Mouse (Mus musculus): ENCODE measurements at regions not wholly inside any gene's neighbourhood (a gene's known extent, or its start where the extent isn't known, plus 50 kb on each side); places are given as distances from the start of the nearest gene placed in this dataset.

- Histone ChIP-seq H3K4me1 (no peaks in the 10 kb centered on the region), H3K4me3 (no peak overlapping the region), H3K36me3 (replicated peaks) (no peaks in the 10 kb centered on the region), H3K9me3 (no peaks in the 10 kb centered on the region), H3K9ac (no peak overlapping the region), H3K27me3 (replicated peaks) (no peaks in the 10 kb centered on the region), H3K27ac (no peak overlapping the region), H3K4me2 (no peak overlapping the region)
- 71% methylated on average over 5 of the region's 5 CpGs for whole genome bisulfite sequencing
- ATAC-seq (replicated peaks) = no peak
These were observed 1240.4 kb upstream of the A1bg start for GRCm38 (mm10) chr15:62163203-62163602.

- ATAC-seq (replicated peaks) = no peak
- Histone ChIP-seq H3K4me3 (no peak overlapping the region), H3K36me3 (replicated peaks) (no peaks in the 10 kb centered on the region), H3K4me2 (no peak overlapping the region), H3K27me3 (replicated peaks) (no peaks in the 10 kb centered on the region), H3K9ac (no peak overlapping the region), H3K4me1 (no peaks in the 10 kb centered on the region), H3K27ac (no peak overlapping the region), H3K9me3 (no peaks in the 10 kb centered on the region)
- WGBS = 77% methylated on average over 4 of the region's 4 CpGs
These were observed 1239.9 kb upstream of the A1bg start for GRCm38 (mm10) chr15:62162648-62163194.

GRCm38 (mm10) chr15:62161975-62162647 is 1239.3 kb upstream of the A1bg start:
- no peaks in the 10 kb centered on the region for H3K36me3 ChIP-seq (replicated peaks)
- 70% methylated on average over 8 of the region's 8 CpGs for WGBS
- no peak overlapping the region for H3K4me2 ChIP-seq
- H3K9me3 ChIP-seq = no peaks in the 10 kb centered on the region
- H3K4me3 ChIP-seq = no peak overlapping the region
- no peak for ATAC-seq (replicated peaks)
- H3K27me3 ChIP-seq (replicated peaks) = no peaks in the 10 kb centered on the region
- no peak overlapping the region for H3K9ac ChIP-seq
- no peak overlapping the region for H3K27ac ChIP-seq
- no peaks in the 10 kb centered on the region for H3K4me1 ChIP-seq

GRCm38 (mm10) chr15:62161061-62161460 is 1238.2 kb upstream of the A1bg start:
- Histone ChIP-seq H3K4me3 (no peak overlapping the region), H3K36me3 (replicated peaks) (no peaks in the 10 kb centered on the region), H3K27me3 (replicated peaks) (no peaks in the 10 kb centered on the region), H3K4me1 (no peaks in the 10 kb centered on the region), H3K27ac (no peak overlapping the region), H3K4me2 (no peak overlapping the region), H3K9me3 (no peaks in the 10 kb centered on the region), H3K9ac (no peak overlapping the region)
- ATAC-seq (replicated peaks) = no peak
- WGBS = 88% methylated on average over 8 of the region's 8 CpGs

- H3K9me3 ChIP-seq = no peaks in the 10 kb centered on the region
- no peaks in the 10 kb centered on the region for H3K36me3 ChIP-seq (replicated peaks)
- H3K27ac ChIP-seq = no peak overlapping the region
- no peak overlapping the region for H3K4me2 ChIP-seq
- H3K27me3 ChIP-seq (replicated peaks) = no peaks in the 10 kb centered on the region
- H3K9ac ChIP-seq = no peak overlapping the region
- no peak for ATAC-seq (replicated peaks)
- no peaks in the 10 kb centered on the region for H3K4me1 ChIP-seq
- H3K4me3 ChIP-seq = no peak overlapping the region
- 86% methylated on average over 8 of the region's 8 CpGs for WGBS
These were observed 1236.3 kb upstream of the A1bg start for GRCm38 (mm10) chr15:62158875-62159675.

GRCm38 (mm10) chr15:62157200-62158033 is 1234.6 kb upstream of the A1bg start:
- H3K36me3 ChIP-seq (replicated peaks) = no peaks in the 10 kb centered on the region
- WGBS = 93% methylated on average over 7 of the region's 7 CpGs
- ATAC-seq (replicated peaks) = no peak
- no peaks in the 10 kb centered on the region for H3K27me3 ChIP-seq (replicated peaks)
- H3K4me1 ChIP-seq = peaks cover 3% of the 10 kb centered on the region; the same call in 1 of the 2 replicates
- no peak overlapping the region for H3K27ac ChIP-seq
- no peak overlapping the region for H3K4me2 ChIP-seq
- no peak overlapping the region for H3K9ac ChIP-seq
- H3K4me3 ChIP-seq = no peak overlapping the region
- H3K9me3 ChIP-seq = no peaks in the 10 kb centered on the region

- Histone ChIP-seq H3K9me3 (no peaks in the 10 kb centered on the region), H3K36me3 (replicated peaks) (no peaks in the 10 kb centered on the region), H3K4me2 (no peak overlapping the region), H3K4me3 (no peak overlapping the region), H3K27ac (no peak overlapping the region), H3K4me1 (peaks cover 3% of the 10 kb centered on the region; the same call in 1 of the 2 replicates), H3K27me3 (replicated peaks) (no peaks in the 10 kb centered on the region), H3K9ac (no peak overlapping the region)
- 56% methylated on average over 9 of the region's 9 CpGs for WGBS
- peak; percentile 18; the same call in 1 of the 2 replicates for ATAC-seq (replicated peaks)
These were observed 1230.4 kb upstream of the A1bg start for GRCm38 (mm10) chr15:62153222-62153621.

- Histone ChIP-seq H3K9me3 (no peaks in the 10 kb centered on the region), H3K4me2 (no peak overlapping the region), H3K4me3 (no peak overlapping the region), H3K27me3 (replicated peaks) (no peaks in the 10 kb centered on the region), H3K9ac (no peak overlapping the region), H3K4me1 (peaks cover 3% of the 10 kb centered on the region; the same call in 1 of the 2 replicates), H3K27ac (no peak overlapping the region), H3K36me3 (replicated peaks) (no peaks in the 10 kb centered on the region)
- WGBS = 96% methylated on average over 2 of the region's 2 CpGs
- no peak for ATAC-seq (replicated peaks)
These were observed 1229.3 kb upstream of the A1bg start for GRCm38 (mm10) chr15:62152133-62152532.

GRCm38 (mm10) chr15:62151690-62152089 is 1228.9 kb upstream of the A1bg start:
- H3K4me3 ChIP-seq = no peak overlapping the region
- no peaks in the 10 kb centered on the region for H3K36me3 ChIP-seq (replicated peaks)
- no peak overlapping the region for H3K27ac ChIP-seq
- H3K9ac ChIP-seq = no peak overlapping the region
- H3K27me3 ChIP-seq (replicated peaks) = no peaks in the 10 kb centered on the region
- ATAC-seq (replicated peaks) = no peak
- H3K4me1 ChIP-seq = peaks cover 3% of the 10 kb centered on the region; the same call in 1 of the 2 replicates
- H3K9me3 ChIP-seq = no peaks in the 10 kb centered on the region
- no peak overlapping the region for H3K4me2 ChIP-seq
- 96% methylated on average over 3 of the region's 3 CpGs for WGBS

- H3K4me2 ChIP-seq = no peak overlapping the region
- no peaks in the 10 kb centered on the region for H3K9me3 ChIP-seq
- H3K4me3 ChIP-seq = no peak overlapping the region
- no peak for ATAC-seq (replicated peaks)
- 85% methylated on average over 4 of the region's 4 CpGs for WGBS
- no peaks in the 10 kb centered on the region for H3K27me3 ChIP-seq (replicated peaks)
- no peak overlapping the region for H3K27ac ChIP-seq
- H3K4me1 ChIP-seq = peaks cover 3% of the 10 kb centered on the region; the same call in 1 of the 2 replicates
- no peak overlapping the region for H3K9ac ChIP-seq
- H3K36me3 ChIP-seq (replicated peaks) = no peaks in the 10 kb centered on the region
These were observed 1227.5 kb upstream of the A1bg start for GRCm38 (mm10) chr15:62150296-62150695.

- Histone ChIP-seq H3K4me3 (no peak overlapping the region), H3K27ac (no peak overlapping the region), H3K9ac (no peak overlapping the region), H3K9me3 (no peaks in the 10 kb centered on the region), H3K27me3 (replicated peaks) (no peaks in the 10 kb centered on the region), H3K4me1 (peaks cover 3% of the 10 kb centered on the region; the same call in 1 of the 2 replicates), H3K4me2 (no peak overlapping the region), H3K36me3 (replicated peaks) (no peaks in the 10 kb centered on the region)
- no peak for ATAC-seq (replicated peaks)
- WGBS = 92% methylated on average over 10 of the region's 10 CpGs
These were observed 1225.9 kb upstream of the A1bg start for GRCm38 (mm10) chr15:62148680-62149237.
